Mouse (Mus musculus) heart, adult 2 months (tissue): ENCODE results near the gene Gm20390. TPM values are rescaled to one million over a fixed set of nuclear protein-coding genes. Genes with fewer than 3 reads are reported as not detected.

Experiments used
- DNase-seq, 2 experiments: peaks; one replicate each; pipeline ENCODE4 v3.0.0; 2021
- H3K27ac ChIP-seq: fragments of 200-600 bp; 2 replicates; pipeline ENCODE4 v1.8.1; 2022
- H3K27me3 ChIP-seq: fragments of 200-500 bp; 2 replicates; pipeline ENCODE4 v1.6.1; 2012; ENCODE audit warnings: mild to moderate bottlenecking, low read length, inconsistent platforms, mixed read lengths; ENCODE audit not compliant: control insufficient read depth, insufficient read depth
- H3K36me3 ChIP-seq: fragments of 200-500 bp; 2 replicates; pipeline ENCODE4 v1.6.1; 2012; ENCODE audit warnings: low read length, inconsistent platforms; ENCODE audit not compliant: control insufficient read depth, insufficient read depth
- H3K4me1 ChIP-seq: fragments of 200-500 bp; 2 replicates; pipeline ENCODE4 v1.6.1; 2011; ENCODE audit warnings: low read length; ENCODE audit not compliant: control insufficient read depth, insufficient read depth
- H3K4me3 ChIP-seq: fragments of 200-600 bp; 2 replicates; pipeline ENCODE4 v1.8.1; 2022
- H3K79me2 ChIP-seq: fragments of 200-500 bp; replicated peaks from 2 replicates; pipeline ENCODE4 v1.6.1; 2012; ENCODE audit warnings: mild to moderate bottlenecking, inconsistent platforms, low read length, moderate library complexity, mixed read lengths; ENCODE audit not compliant: control insufficient read depth, insufficient read depth
- H3K9ac ChIP-seq: fragments of 200-500 bp; 2 replicates; pipeline ENCODE4 v1.6.1; 2012; ENCODE audit warnings: low read depth, mild to moderate bottlenecking, control low read depth, inconsistent platforms, low read length, mixed read lengths
- CTCF ChIP-seq: fragments of 200-600 bp; IDR thresholded peaks from 2 replicates; pipeline ENCODE4 v1.8.1; 2022; ENCODE audit warnings: antibody characterized with exemption, mild to moderate bottlenecking, moderate library complexity
- EP300 ChIP-seq: fragments of 200-500 bp; IDR thresholded peaks from 2 replicates; pipeline ENCODE4 v1.6.1; 2011; ENCODE audit warnings: low read depth, low read length, control low read depth; ENCODE audit not compliant: insufficient read depth
- POLR2A ChIP-seq: fragments of 200-500 bp; IDR thresholded peaks from 2 replicates; pipeline ENCODE4 v1.6.1; 2011; ENCODE audit warnings: mild to moderate bottlenecking, low read depth, low read length, control low read depth; ENCODE audit not compliant: insufficient read depth
- WGBS: fragments of 180-500 bp; shearing (Covaris S2); methylation state at CpG from one replicate; pipeline ENCODE4 v1.1.7; 2018; 5-methylcytosine and 5-hydroxymethylcytosine counted together
- intact Hi-C: fragments of 180-260 bp; cut with DNase I; formaldehyde crosslinking; loops from one replicate; pipeline ENCODE4 v1.15.1; 2025
- polyA plus RNA-seq: library from polyadenylated mRNA; depleted of rRNA; stranded (reverse); fragments of >200 nt; gene quantifications from 2 replicates; pipeline ENCODE4 v1.2.3, GENCODE M21; 2012
- total RNA-seq, 2 experiments: library from RNA; stranded (reverse); gene quantifications; 2 replicates each; pipeline ENCODE4 v1.2.3; 2021

Gm20390 gene
- total and polyA plus RNA-seq, 3 experiments = 7.4 to 11.4 (median 10.5) TPM

GRCm38 (mm10) chr11:93969799-93970198, 1.7 kb upstream of the Gm20390 start:
- H3K9ac ChIP-seq = no peak overlapping the region
- H3K27ac ChIP-seq = no peak overlapping the region
- no peak for TF ChIP-seq EP300
- no peak for TF ChIP-seq POLR2A
- no peak for TF ChIP-seq CTCF
- H3K79me2 ChIP-seq = no peaks in the 10 kb centered on the region
- 35% methylated on average over 1 of the region's 1 CpGs for WGBS
- intact Hi-C loops = loop anchor here (5.0 kb wide), 3 partner anchors 73 to 243 kb away; partner anchors contain the start of gene Tob1
- H3K27me3 ChIP-seq = no peaks in the 10 kb centered on the region
- no peak overlapping the region for H3K4me3 ChIP-seq
- no peaks in the 10 kb centered on the region for H3K36me3 ChIP-seq
- peaks cover 4% of the 10 kb centered on the region for H3K4me1 ChIP-seq
- DNase-seq = no peak

- intact Hi-C loops = loop anchor here (5.0 kb wide), 3 partner anchors 73 to 243 kb away; partner anchors contain the start of gene Tob1
- Histone ChIP-seq H3K27me3 (no peaks in the 10 kb centered on the region), H3K4me3 (no peak overlapping the region), H3K4me1 (peaks cover 4% of the 10 kb centered on the region), H3K36me3 (no peaks in the 10 kb centered on the region), H3K79me2 (no peaks in the 10 kb centered on the region), H3K9ac (no peak overlapping the region; the same call in 1 of the 2 replicates), H3K27ac (peak overlapping the region; percentile 92)
- TF ChIP-seq POLR2A (no peak), CTCF (no peak)
- WGBS = 92% methylated on average over 6 of the region's 6 CpGs
- DNase-seq = no peak
Measured at GRCm38 (mm10) chr11:93969171-93969570, 1.1 kb upstream of the Gm20390 start.

GRCm38 (mm10) chr11:93968848-93969128, 695 bp upstream of the Gm20390 start:
- Histone ChIP-seq H3K79me2 (0 out of 2 replicates have a peak, but pooled peaks cover 1% of the 10 kb centered on the region), H3K36me3 (no peaks in the 10 kb centered on the region), H3K27ac (peak overlapping the region; percentile 92), H3K4me1 (peaks cover 4% of the 10 kb centered on the region), H3K9ac (peak overlapping the region; percentile 35; the same call in 1 of the 2 replicates), H3K27me3 (no peaks in the 10 kb centered on the region), H3K4me3 (peak overlapping the region; percentile 48)
- TF ChIP-seq POLR2A = no peak
- TF ChIP-seq CTCF = no peak
- no peak for TF ChIP-seq EP300
- DNase-seq = no peak
- WGBS = 24% methylated on average over 6 of the region's 6 CpGs
- intact Hi-C loops = loop anchor here (1.0 to 5.0 kb wide), 6 partner anchors 12 to 244 kb away; partner anchors contain the start of genes Nme2 and Tob1

- no peaks in the 10 kb centered on the region for H3K36me3 ChIP-seq
- intact Hi-C loops = loop anchor here (5.0 kb wide), 3 partner anchors 75 to 245 kb away; partner anchors contain the start of gene Tob1
- no peak for DNase-seq
- peak overlapping the region; percentile 71 for H3K9ac ChIP-seq
- peak overlapping the region; percentile 69 for H3K4me3 ChIP-seq
- H3K4me1 ChIP-seq = peaks cover 4% of the 10 kb centered on the region
- 0 out of 2 replicates have a peak, but pooled peaks cover 1% of the 10 kb centered on the region for H3K79me2 ChIP-seq
- no peaks in the 10 kb centered on the region for H3K27me3 ChIP-seq
- 9% methylated on average over 11 of the region's 11 CpGs for WGBS
- peak overlapping the region; percentile 73; the same call in 1 of the 2 replicates for H3K27ac ChIP-seq
- TF ChIP-seq CTCF = no peak
- TF ChIP-seq POLR2A = no peak
- TF ChIP-seq EP300 = no peak
Measured at GRCm38 (mm10) chr11:93967381-93967780, 712 bp downstream of the Gm20390 start.

- H3K4me3 ChIP-seq = no peak overlapping the region
- 0 out of 2 replicates have a peak, but pooled peaks cover 1% of the 10 kb centered on the region for H3K79me2 ChIP-seq
- WGBS = 85% methylated on average over 6 of the region's 6 CpGs
- no peak for TF ChIP-seq EP300
- no peak for TF ChIP-seq CTCF
- no peak for TF ChIP-seq POLR2A
- peaks cover 4% of the 10 kb centered on the region for H3K4me1 ChIP-seq
- no peak for DNase-seq
- intact Hi-C loops = loop anchor here (5.0 kb wide), 3 partner anchors 77 to 247 kb away; partner anchors contain the start of gene Tob1
- H3K27ac ChIP-seq = no peak overlapping the region
- no peak overlapping the region for H3K9ac ChIP-seq
- H3K36me3 ChIP-seq = no peaks in the 10 kb centered on the region
- H3K27me3 ChIP-seq = no peaks in the 10 kb centered on the region
Measured at GRCm38 (mm10) chr11:93965391-93965790, 2.7 kb downstream of the Gm20390 start.

GRCm38 (mm10) chr11:93963013-93963412, 5.1 kb downstream of the Gm20390 start:
- WGBS = 75% methylated on average over 4 of the region's 4 CpGs
- Histone ChIP-seq H3K36me3 (no peaks in the 10 kb centered on the region), H3K79me2 (0 out of 2 replicates have a peak, but pooled peaks cover 1% of the 10 kb centered on the region), H3K27me3 (no peaks in the 10 kb centered on the region), H3K27ac (no peak overlapping the region), H3K4me1 (peaks cover 2% of the 10 kb centered on the region), H3K9ac (no peak overlapping the region), H3K4me3 (no peak overlapping the region)
- TF ChIP-seq EP300 (no peak), CTCF (no peak), POLR2A (no peak)
- DNase-seq = no peak
- intact Hi-C loops = no loop called here
